Mouse (Mus musculus) hindbrain, postnatal 0 days (tissue): ENCODE data around the gene Adss. TPM values are rescaled to one million over a fixed set of nuclear protein-coding genes. Genes with fewer than 3 reads are reported as not detected.
A peak's percentile ranks its signal among the peaks of the same experiment; 100 is the strongest.
"Not testable (repeated sequence)": the region's sequence is repeated elsewhere in the genome, so short reads cannot be mapped to it uniquely, and the experiment has no call there.

Experiments used
- ATAC-seq: fragments of 200-750 bp; cut with Nextera tagmentation; 2 replicates; pipeline ENCODE4 v1.8.0; 2017; ENCODE audit warnings: mild to moderate bottlenecking, moderate TSS enrichment, moderate library complexity
- DNase-seq: peaks from one replicate; pipeline ENCODE4 v3.0.0-alpha.2; 2015; ENCODE audit warnings: low spot score
- H3K27ac ChIP-seq: fragments of 300-500 bp; sonication (generic); 2 replicates; pipeline ENCODE4 v1.5.1; 2014; ENCODE audit warnings: mild to moderate bottlenecking
- H3K27me3 ChIP-seq: fragments of 300-500 bp; sonication (generic); 2 replicates; pipeline ENCODE4 v1.6.1; 2014; ENCODE audit warnings: low read length, mixed read lengths; ENCODE audit not compliant: insufficient read depth
- H3K36me3 ChIP-seq: fragments of 300-500 bp; sonication (generic); 2 replicates; pipeline ENCODE4 v1.6.1; 2014; ENCODE audit warnings: low read length, mixed read lengths; ENCODE audit not compliant: insufficient read depth
- H3K4me1 ChIP-seq: fragments of 300-500 bp; sonication (generic); 2 replicates; pipeline ENCODE4 v1.6.1; 2014; ENCODE audit warnings: antibody characterized with exemption, low read length, mixed read lengths; ENCODE audit not compliant: insufficient read depth
- H3K4me2 ChIP-seq: fragments of 300-500 bp; sonication (generic); 2 replicates; pipeline ENCODE4 v1.6.1; 2014; ENCODE audit warnings: low read depth, mild to moderate bottlenecking, low read length, moderate library complexity, mixed read lengths
- H3K4me3 ChIP-seq: fragments of 300-500 bp; sonication (generic); 2 replicates; pipeline ENCODE4 v1.5.1; 2014; ENCODE audit warnings: low read length
- H3K9ac ChIP-seq: fragments of 300-500 bp; sonication (generic); replicated peaks from 2 replicates; pipeline ENCODE4 v1.6.1; 2014; ENCODE audit warnings: mild to moderate bottlenecking, low read length, moderate library complexity, mixed read lengths
- H3K9me3 ChIP-seq: fragments of 300-500 bp; sonication (generic); 2 replicates; pipeline ENCODE4 v1.6.1; 2016; ENCODE audit warnings: low read length, mixed read lengths
- CTCF ChIP-seq: IDR thresholded peaks from 2 replicates; pipeline ENCODE4 v1.5.1; 2016; ENCODE audit warnings: antibody characterized with exemption, control low read depth, low read depth
- WGBS: fragments of 180-500 bp; shearing (Covaris S2); extraction: QIAGEN DNeasy Blood & Tissue Kit; methylation state at CpG from one replicate; pipeline ENCODE4 v1.1.7; 2014; 5-methylcytosine and 5-hydroxymethylcytosine counted together
- polyA plus RNA-seq: library from polyadenylated mRNA; unstranded; fragments of >200 nt; fragmentation: Nextera tagmentation; extraction: Ambion mirVana; gene quantifications from 2 replicates; pipeline ENCODE4 v1.2.1, GENCODE M21; 2015
- total RNA-seq: library from RNA; depleted of rRNA; stranded (reverse); fragments of >200 nt; gene quantifications from 2 replicates; pipeline ENCODE4 v1.2.3, GENCODE M21; 2014; rRNA removed

Gene Adss
- 51.3 and 64.0 TPM in 2 replicates for total RNA-seq
- polyA plus RNA-seq = 52.1 and 55.3 TPM in 2 replicates

- no peaks in the 10 kb centered on the region for H3K9me3 ChIP-seq
- no peaks in the 10 kb centered on the region for H3K27me3 ChIP-seq
- H3K4me1 ChIP-seq = peaks cover 12% of the 10 kb centered on the region; the same call in 1 of the 2 replicates
- ATAC-seq (peak; percentile 99), DNase-seq (peak; percentile 99)
- H3K36me3 ChIP-seq = no peaks in the 10 kb centered on the region
- no peak for TF ChIP-seq CTCF
- H3K27ac ChIP-seq = peak within 1 kb of the TSS; percentile 85
- H3K4me2 ChIP-seq = peak within 1 kb of the TSS; percentile 71
- H3K4me3 ChIP-seq = peak within 1 kb of the TSS; percentile 80
- WGBS = under 1% methylated on average over 52 of the region's 64 CpGs
- H3K9ac ChIP-seq = peak within 1 kb of the TSS; percentile 87
Observed at GRCm38 (mm10) chr1:177796193-177796939, at the start of gene Adss. Adss (minus strand) TSS chr1:177796511.

- not testable (repeated sequence) for H3K9ac ChIP-seq, H3K9me3 ChIP-seq, DNase-seq, H3K4me3 ChIP-seq, H3K4me1 ChIP-seq, H3K36me3 ChIP-seq, ATAC-seq, H3K27ac ChIP-seq, H3K27me3 ChIP-seq, H3K4me2 ChIP-seq
- peak; percentile 9; the same call in 1 of the 2 replicates for TF ChIP-seq CTCF
- WGBS = 54% methylated on average over 3 of the region's 3 CpGs
Observed at GRCm38 (mm10) chr1:177845812-177846211, 49.5 kb upstream of the Adss start.

- H3K4me2 ChIP-seq, H3K27ac ChIP-seq, H3K9ac ChIP-seq, H3K4me1 ChIP-seq, H3K36me3 ChIP-seq, ATAC-seq, DNase-seq, H3K9me3 ChIP-seq, H3K4me3 ChIP-seq, H3K27me3 ChIP-seq: not testable (repeated sequence)
- WGBS = 81% methylated on average over 4 of the region's 4 CpGs
Observed at GRCm38 (mm10) chr1:177827776-177828175, 31.5 kb upstream of the Adss start.

DNA sequence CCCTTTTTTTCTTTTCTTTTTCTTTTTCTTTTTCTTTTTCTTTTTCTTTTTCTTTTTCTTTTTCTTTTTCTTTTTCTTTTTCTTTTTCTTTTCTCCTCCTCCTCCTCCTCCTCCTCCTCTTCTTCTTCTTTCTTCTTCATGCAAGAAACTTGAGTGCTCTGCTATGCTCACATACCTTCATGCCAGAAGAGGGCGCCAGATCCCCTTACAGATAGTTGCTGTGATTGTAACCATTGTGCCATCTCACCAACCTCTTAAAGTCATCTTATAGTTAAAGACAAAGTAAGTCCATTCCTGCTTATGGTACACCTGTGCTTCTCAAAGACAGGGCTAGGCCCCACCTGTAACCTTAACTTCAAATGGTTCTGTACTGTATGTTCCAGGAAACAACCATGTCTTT, 10.5 kb upstream of the Adss start:
- H3K4me3 ChIP-seq, H3K4me1 ChIP-seq, H3K27ac ChIP-seq, H3K4me2 ChIP-seq, H3K36me3 ChIP-seq, H3K9me3 ChIP-seq, H3K9ac ChIP-seq, ATAC-seq, H3K27me3 ChIP-seq: not testable (repeated sequence)
- TF ChIP-seq CTCF = peak; percentile 39; the same call in 1 of the 2 replicates
- 45% methylated on average over 1 of the region's 1 CpGs for WGBS
- DNase-seq = peak; percentile 10

DNA sequence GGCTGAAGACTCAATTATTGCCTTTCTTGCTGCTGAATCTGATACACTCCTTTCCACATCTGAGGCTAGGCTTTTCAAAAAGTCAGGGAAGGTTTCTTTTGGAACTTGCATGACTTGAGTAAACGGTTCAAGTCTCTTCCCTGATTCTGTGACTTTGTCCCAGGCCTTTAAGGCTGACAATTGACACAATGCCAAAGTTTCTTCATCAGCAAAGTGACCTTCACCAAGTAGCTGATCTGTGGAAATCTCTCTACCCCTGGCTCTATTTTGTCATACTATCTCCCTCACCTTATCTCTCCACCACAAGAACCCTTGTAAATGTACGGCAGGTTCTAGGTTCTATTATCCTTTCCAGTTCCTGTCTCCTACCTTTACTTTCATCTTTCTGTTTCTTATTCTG, 7.2 kb upstream of the Adss start:
- TF ChIP-seq CTCF = no peak
- no peak for ATAC-seq
- WGBS = 80% methylated on average over 2 of the region's 2 CpGs
- no peak for DNase-seq
- Histone ChIP-seq H3K27ac (no peak overlapping the region), H3K9ac (no peak overlapping the region), H3K4me2 (no peak overlapping the region), H3K4me1 (no peaks in the 10 kb centered on the region), H3K4me3 (no peak overlapping the region), H3K27me3 (no peaks in the 10 kb centered on the region), H3K36me3 (no peaks in the 10 kb centered on the region), H3K9me3 (no peaks in the 10 kb centered on the region)

DNA sequence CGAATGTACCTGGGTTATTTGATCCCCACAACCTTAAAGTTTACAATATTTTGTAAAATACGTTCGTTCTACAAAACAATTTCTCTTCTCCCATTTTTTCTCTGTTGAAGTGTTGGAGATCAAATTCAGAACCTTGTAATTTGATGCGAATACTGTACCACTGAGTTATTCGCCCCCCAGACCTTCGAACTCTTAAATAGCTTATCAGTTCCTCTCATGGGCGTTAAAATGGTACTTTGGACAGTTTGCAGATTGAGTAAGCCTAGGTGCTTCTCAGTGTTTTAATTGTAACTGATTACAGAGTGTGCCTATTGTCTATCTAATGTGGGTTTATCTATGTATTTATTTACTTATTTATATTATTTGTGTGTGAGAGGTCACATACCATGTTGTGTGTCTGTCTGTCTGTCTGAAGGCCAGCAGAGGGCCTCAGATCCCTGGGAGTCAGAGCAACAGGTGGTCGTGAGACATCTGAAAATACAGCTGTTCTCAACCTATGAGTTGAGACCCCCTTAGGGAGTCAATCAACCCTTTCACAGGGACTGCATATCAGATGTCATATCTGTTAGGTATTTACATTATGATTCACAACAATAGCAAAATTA, 942 bp upstream of the Adss start:
- no peak overlapping the region for H3K27ac ChIP-seq
- H3K4me1 ChIP-seq = peaks cover 12% of the 10 kb centered on the region; the same call in 1 of the 2 replicates
- H3K9ac ChIP-seq = no peak overlapping the region
- ATAC-seq (no peak), DNase-seq (peak; percentile 12)
- no peak overlapping the region for H3K4me3 ChIP-seq
- H3K27me3 ChIP-seq = no peaks in the 10 kb centered on the region
- H3K36me3 ChIP-seq = no peaks in the 10 kb centered on the region
- TF ChIP-seq CTCF = peak; percentile 26; the same call in 1 of the 2 replicates
- 79% methylated on average over 8 of the region's 8 CpGs for WGBS
- no peak overlapping the region for H3K4me2 ChIP-seq
- H3K9me3 ChIP-seq = no peaks in the 10 kb centered on the region
